Mouse (Mus musculus) hindbrain, embryonic 13.5 days (tissue): ENCODE results near the gene Tbc1d22a. TPM values are rescaled to one million over a fixed set of nuclear protein-coding genes. Genes with fewer than 3 reads are reported as not detected.
"Not testable (repeated sequence)": the region's sequence is repeated elsewhere in the genome, so short reads cannot be mapped to it uniquely, and the experiment has no call there.

Experiments used
- ATAC-seq: fragments of 200-750 bp; cut with Nextera tagmentation; 2 replicates; pipeline ENCODE4 v1.8.0; 2017; ENCODE audit warnings: moderate TSS enrichment; ENCODE audit not compliant: low FRiP score
- H3K27ac ChIP-seq: fragments of 300-500 bp; sonication (generic); 2 replicates; pipeline ENCODE4 v1.5.1; 2015; ENCODE audit warnings: inconsistent platforms, mild to moderate bottlenecking, moderate library complexity
- H3K27me3 ChIP-seq: fragments of 300-500 bp; sonication (generic); 2 replicates; pipeline ENCODE4 v1.6.1; 2015; ENCODE audit warnings: mild to moderate bottlenecking, inconsistent platforms
- H3K36me3 ChIP-seq: fragments of 300-500 bp; sonication (generic); 2 replicates; pipeline ENCODE4 v1.6.1; 2015; ENCODE audit warnings: mild to moderate bottlenecking, inconsistent platforms
- H3K4me1 ChIP-seq: fragments of 300-500 bp; sonication (generic); replicated peaks from 2 replicates; pipeline ENCODE4 v1.6.1; 2015; ENCODE audit warnings: inconsistent platforms
- H3K4me2 ChIP-seq: fragments of 300-500 bp; sonication (generic); 2 replicates; pipeline ENCODE4 v1.6.1; 2015; ENCODE audit warnings: inconsistent platforms, mild to moderate bottlenecking, moderate library complexity
- H3K4me3 ChIP-seq: fragments of 300-500 bp; sonication (generic); 2 replicates; pipeline ENCODE4 v1.5.1; 2015; ENCODE audit warnings: mild to moderate bottlenecking, inconsistent platforms
- H3K9ac ChIP-seq: fragments of 300-500 bp; sonication (generic); 2 replicates; pipeline ENCODE4 v1.6.1; 2015; ENCODE audit warnings: mild to moderate bottlenecking, inconsistent platforms
- H3K9me3 ChIP-seq: fragments of 300-500 bp; sonication (generic); 2 replicates; pipeline ENCODE4 v1.6.1; 2016; ENCODE audit warnings: inconsistent platforms
- WGBS: fragments of 180-500 bp; shearing (Covaris S2); methylation state at CpG from one replicate; pipeline ENCODE4 v1.1.7; 2015; 5-methylcytosine and 5-hydroxymethylcytosine counted together
- polyA plus RNA-seq: library from polyadenylated mRNA; unstranded; fragments of >200 nt; fragmentation: Nextera tagmentation; extraction: Ambion mirVana; gene quantifications from 2 replicates; pipeline ENCODE4 v1.2.1, GENCODE M21; 2015

Gene Tbc1d22a
- polyA plus RNA-seq, 1 experiment from 2014 or later: 12.1 TPM

GRCm38 (mm10) chr15:86184071-86184470 is 30.2 kb upstream of the Tbc1d22a start:
- Histone ChIP-seq H3K4me1 (peaks cover 54% of the 10 kb centered on the region), H3K27ac (0 out of 2 replicates have a peak overlapping the region, but pooled peaks have one; percentile 40), H3K36me3 (no peaks in the 10 kb centered on the region), H3K9ac (peak overlapping the region; percentile 99), H3K9me3 (no peaks in the 10 kb centered on the region), H3K4me3 (peak overlapping the region; percentile 86), H3K27me3 (no peaks in the 10 kb centered on the region), H3K4me2 (peak overlapping the region; percentile 84)
- WGBS: 71% methylated on average over 5 of the region's 5 CpGs
- ATAC-seq: no peak

GRCm38 (mm10) chr15:86184851-86185688 is 29.2 kb upstream of the Tbc1d22a start:
- H3K4me1 ChIP-seq: peaks cover 60% of the 10 kb centered on the region
- WGBS: under 1% methylated on average over 60 of the region's 70 CpGs

GRCm38 (mm10) chr15:86185689-86186569 is 28.3 kb upstream of the Tbc1d22a start, which contains the start of gene Cerk:
TSS of gene Cerk (minus strand) at chr15:86186141.
- H3K27ac ChIP-seq: peak within 1 kb of the TSS; percentile 95
- peaks cover 60% of the 10 kb centered on the region for H3K4me1 ChIP-seq
- H3K9me3 ChIP-seq: no peaks in the 10 kb centered on the region
- peak within 1 kb of the TSS; percentile 86 for H3K4me3 ChIP-seq
- ATAC-seq: peak; percentile 66
- H3K9ac ChIP-seq: peak within 1 kb of the TSS; percentile 99
- H3K27me3 ChIP-seq: no peaks in the 10 kb centered on the region
- H3K4me2 ChIP-seq: peak within 1 kb of the TSS; percentile 84
- 2% methylated on average over 39 of the region's 43 CpGs for WGBS
- H3K36me3 ChIP-seq: no peaks in the 10 kb centered on the region

More at GRCm38 (mm10) chr15:86184851-86185688, 29.2 kb upstream of the Tbc1d22a start:
- no peaks in the 10 kb centered on the region for H3K27me3 ChIP-seq
- H3K4me3 ChIP-seq: peak overlapping the region; percentile 86
- peak overlapping the region; percentile 95 for H3K27ac ChIP-seq
- peak overlapping the region; percentile 84 for H3K4me2 ChIP-seq
- no peaks in the 10 kb centered on the region for H3K9me3 ChIP-seq
- ATAC-seq: peak; percentile 63
- H3K9ac ChIP-seq: peak overlapping the region; percentile 99
- no peaks in the 10 kb centered on the region for H3K36me3 ChIP-seq

- ATAC-seq: no peak
- Histone ChIP-seq H3K4me2 (peak overlapping the region; percentile 84), H3K9ac (peak overlapping the region; percentile 99), H3K4me3 (peak overlapping the region; percentile 86; the same call in 1 of the 2 replicates), H3K27me3 (no peaks in the 10 kb centered on the region), H3K4me1 (peaks cover 59% of the 10 kb centered on the region), H3K27ac (peak overlapping the region; percentile 95; the same call in 1 of the 2 replicates), H3K36me3 (no peaks in the 10 kb centered on the region), H3K9me3 (no peaks in the 10 kb centered on the region)
- WGBS: 45% methylated on average over 3 of the region's 3 CpGs
Measured at GRCm38 (mm10) chr15:86186686-86187085, 27.6 kb upstream of the Tbc1d22a start.

GRCm38 (mm10) chr15:86188186-86188585 is 26.1 kb upstream of the Tbc1d22a start:
- no peaks in the 10 kb centered on the region for H3K9me3 ChIP-seq
- H3K27me3 ChIP-seq: no peaks in the 10 kb centered on the region
- ATAC-seq: 0 out of 2 replicates have a peak, but pooled peaks have one; percentile 31
- H3K9ac ChIP-seq: peak overlapping the region; percentile 43; the same call in 1 of the 2 replicates
- H3K4me2 ChIP-seq: no peak overlapping the region
- no peaks in the 10 kb centered on the region for H3K36me3 ChIP-seq
- WGBS: 21% methylated on average over 5 of the region's 5 CpGs
- H3K4me1 ChIP-seq: peaks cover 45% of the 10 kb centered on the region
- no peak overlapping the region for H3K4me3 ChIP-seq
- peak overlapping the region; percentile 79 for H3K27ac ChIP-seq

GRCm38 (mm10) chr15:86188746-86189470 is 25.4 kb upstream of the Tbc1d22a start:
- Histone ChIP-seq H3K9ac (0 out of 2 replicates have a peak overlapping the region, but pooled peaks have one; percentile 49), H3K27ac (peak overlapping the region; percentile 79), H3K9me3 (no peaks in the 10 kb centered on the region), H3K36me3 (no peaks in the 10 kb centered on the region), H3K4me1 (peaks cover 39% of the 10 kb centered on the region), H3K4me2 (no peak overlapping the region), H3K27me3 (no peaks in the 10 kb centered on the region), H3K4me3 (no peak overlapping the region)
- no peak for ATAC-seq
- 34% methylated on average over 10 of the region's 10 CpGs for WGBS

GRCm38 (mm10) chr15:86190387-86190786 is 23.9 kb upstream of the Tbc1d22a start:
- no peaks in the 10 kb centered on the region for H3K9me3 ChIP-seq
- peaks cover 28% of the 10 kb centered on the region for H3K4me1 ChIP-seq
- H3K9ac ChIP-seq: no peak overlapping the region
- no peaks in the 10 kb centered on the region for H3K27me3 ChIP-seq
- no peak overlapping the region for H3K4me2 ChIP-seq
- 88% methylated on average over 3 of the region's 3 CpGs for WGBS
- no peak for ATAC-seq
- no peak overlapping the region for H3K4me3 ChIP-seq
- no peak overlapping the region for H3K27ac ChIP-seq
- H3K36me3 ChIP-seq: no peaks in the 10 kb centered on the region

- peaks cover 22% of the 10 kb centered on the region for H3K4me1 ChIP-seq
- H3K4me3 ChIP-seq: no peak overlapping the region
- no peak overlapping the region for H3K27ac ChIP-seq
- ATAC-seq: no peak
- WGBS: 52% methylated on average over 1 of the region's 1 CpGs
- no peaks in the 10 kb centered on the region for H3K27me3 ChIP-seq
- H3K9ac ChIP-seq: no peak overlapping the region
- no peaks in the 10 kb centered on the region for H3K36me3 ChIP-seq
- no peak overlapping the region for H3K4me2 ChIP-seq
- H3K9me3 ChIP-seq: no peaks in the 10 kb centered on the region
Measured at GRCm38 (mm10) chr15:86191505-86191904, 22.8 kb upstream of the Tbc1d22a start.

GRCm38 (mm10) chr15:86191933-86192332 is 22.3 kb upstream of the Tbc1d22a start:
- no peak for ATAC-seq
- Histone ChIP-seq H3K9me3 (no peaks in the 10 kb centered on the region), H3K4me3 (no peak overlapping the region), H3K27ac (no peak overlapping the region), H3K4me1 (peaks cover 18% of the 10 kb centered on the region), H3K36me3 (no peaks in the 10 kb centered on the region), H3K27me3 (no peaks in the 10 kb centered on the region), H3K9ac (no peak overlapping the region), H3K4me2 (no peak overlapping the region)
- 77% methylated on average over 3 of the region's 3 CpGs for WGBS

- not testable (repeated sequence) for H3K9ac ChIP-seq, H3K36me3 ChIP-seq, H3K9me3 ChIP-seq, H3K27me3 ChIP-seq, H3K4me2 ChIP-seq, H3K4me1 ChIP-seq, H3K27ac ChIP-seq, H3K4me3 ChIP-seq
- ATAC-seq: peak; percentile 94
- 79% methylated on average over 55 of the region's 55 CpGs for WGBS
Measured at GRCm38 (mm10) chr15:86194676-86195453, 19.4 kb upstream of the Tbc1d22a start.

GRCm38 (mm10) chr15:86199052-86199451 is 15.2 kb upstream of the Tbc1d22a start:
- Histone ChIP-seq H3K4me2 (no peak overlapping the region), H3K4me3 (no peak overlapping the region), H3K27ac (no peak overlapping the region), H3K9me3 (no peaks in the 10 kb centered on the region), H3K27me3 (no peaks in the 10 kb centered on the region), H3K36me3 (no peaks in the 10 kb centered on the region), H3K4me1 (peaks cover 15% of the 10 kb centered on the region), H3K9ac (no peak overlapping the region)
- WGBS: 86% methylated on average over 5 of the region's 5 CpGs
- no peak for ATAC-seq
